Mouse (Mus musculus) erythroblast, embryonic 14.5 days (primary cell): Measurements from ENCODE around the gene Zfp839.

Source experiments
- GATA1 ChIP-seq: IDR thresholded peaks from 2 replicates; pipeline ENCODE4 v1.6.1; 2012; ENCODE audit warnings: low read length, inconsistent platforms, mixed read lengths
- TAL1 ChIP-seq: IDR thresholded peaks from 3 replicates; pipeline ENCODE4 v1.6.1; 2012; ENCODE audit warnings: low read length, inconsistent platforms, mixed read lengths

DNA sequence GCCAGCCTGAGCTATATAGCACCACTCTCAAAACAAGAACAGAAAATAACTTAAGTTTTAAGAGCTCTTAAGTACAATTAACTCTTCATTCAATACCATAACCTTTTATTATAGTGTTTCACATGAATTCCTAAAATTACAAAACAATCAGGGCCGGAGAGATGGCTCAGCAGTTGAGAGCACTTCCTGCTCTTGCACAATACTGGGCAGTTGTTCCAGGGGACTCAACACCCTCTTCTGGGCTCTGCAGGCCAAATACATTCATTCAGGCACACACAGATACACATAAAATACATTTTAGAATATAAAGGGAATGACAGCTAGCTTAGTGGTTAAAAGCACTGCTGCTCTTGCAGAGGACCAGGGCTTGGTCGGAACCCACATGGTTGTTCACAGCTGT, 33.2 kb upstream of the Zfp839 start:
- no peak for TF ChIP-seq TAL1
- no peak for TF ChIP-seq GATA1
